Mouse (Mus musculus) brown adipose tissue, adult 24 weeks (tissue): ENCODE data around the gene Zmym4. TPM values are rescaled to one million over a fixed set of nuclear protein-coding genes. Genes with fewer than 3 reads are reported as not detected.

Source experiments
- H3K27ac ChIP-seq: fragments of 200-500 bp; replicated peaks from 2 replicates; pipeline ENCODE4 v1.5.1; 2012; ENCODE audit warnings: low read depth, mild to moderate bottlenecking, low read length
- H3K4me1 ChIP-seq: fragments of 200-500 bp; 2 replicates; pipeline ENCODE4 v1.6.1; 2012; ENCODE audit warnings: low read length, mixed read lengths; ENCODE audit not compliant: control insufficient read depth, insufficient read depth, insufficient read length
- H3K4me3 ChIP-seq: fragments of 200-500 bp; 2 replicates; pipeline ENCODE4 v1.5.1; 2012; ENCODE audit warnings: low read depth, mild to moderate bottlenecking, low read length, moderate library complexity; ENCODE audit not compliant: insufficient read depth
- polyA plus RNA-seq: library from polyadenylated mRNA; stranded (reverse); fragments of >200 nt; gene quantifications from 2 replicates; pipeline ENCODE4 v1.2.4, GENCODE M21; 2012; ENCODE audit not compliant: missing spikeins, insufficient read depth, insufficient read length

The Zmym4 gene
- polyA plus RNA-seq, 1 experiment: 9.0 TPM

DNA sequence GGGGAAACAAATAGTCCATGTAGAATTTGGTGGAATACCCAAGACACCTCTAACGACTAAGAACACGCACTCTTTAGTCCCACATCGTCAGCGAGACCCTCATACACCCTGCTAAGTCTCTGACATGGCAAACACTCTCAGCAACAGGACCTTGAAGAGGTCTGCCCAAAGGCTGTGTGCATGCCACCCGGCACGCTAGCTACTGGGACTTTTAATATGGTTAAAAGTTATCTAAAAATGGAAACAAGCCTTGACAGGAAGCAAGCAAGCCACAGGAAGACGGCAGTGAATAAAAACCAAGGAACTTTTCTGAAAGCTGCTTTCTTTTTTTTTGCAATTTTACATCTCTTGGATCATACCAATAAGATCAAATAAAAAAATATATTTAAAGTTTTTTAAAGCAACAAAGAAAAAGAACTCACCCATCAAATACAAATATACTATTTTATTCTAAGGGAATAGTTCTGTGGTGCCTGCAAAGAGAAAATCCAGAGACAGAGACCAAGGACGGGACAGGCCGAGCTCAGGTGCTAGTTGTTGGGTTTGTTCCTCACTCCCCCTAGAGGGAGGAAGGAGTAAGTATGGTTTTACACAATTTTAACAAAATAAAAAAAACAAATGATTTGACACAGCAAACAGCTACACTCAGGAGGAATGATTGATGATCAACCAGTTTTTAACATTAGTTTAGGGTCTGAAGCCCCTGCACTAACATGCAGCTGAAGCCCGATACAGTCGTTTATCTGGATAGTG lies 106.2 kb downstream of the Zmym4 start:
- H3K27ac ChIP-seq: no peak overlapping the region
- no peak overlapping the region for H3K4me3 ChIP-seq
- no peaks in the 10 kb centered on the region for H3K4me1 ChIP-seq

DNA sequence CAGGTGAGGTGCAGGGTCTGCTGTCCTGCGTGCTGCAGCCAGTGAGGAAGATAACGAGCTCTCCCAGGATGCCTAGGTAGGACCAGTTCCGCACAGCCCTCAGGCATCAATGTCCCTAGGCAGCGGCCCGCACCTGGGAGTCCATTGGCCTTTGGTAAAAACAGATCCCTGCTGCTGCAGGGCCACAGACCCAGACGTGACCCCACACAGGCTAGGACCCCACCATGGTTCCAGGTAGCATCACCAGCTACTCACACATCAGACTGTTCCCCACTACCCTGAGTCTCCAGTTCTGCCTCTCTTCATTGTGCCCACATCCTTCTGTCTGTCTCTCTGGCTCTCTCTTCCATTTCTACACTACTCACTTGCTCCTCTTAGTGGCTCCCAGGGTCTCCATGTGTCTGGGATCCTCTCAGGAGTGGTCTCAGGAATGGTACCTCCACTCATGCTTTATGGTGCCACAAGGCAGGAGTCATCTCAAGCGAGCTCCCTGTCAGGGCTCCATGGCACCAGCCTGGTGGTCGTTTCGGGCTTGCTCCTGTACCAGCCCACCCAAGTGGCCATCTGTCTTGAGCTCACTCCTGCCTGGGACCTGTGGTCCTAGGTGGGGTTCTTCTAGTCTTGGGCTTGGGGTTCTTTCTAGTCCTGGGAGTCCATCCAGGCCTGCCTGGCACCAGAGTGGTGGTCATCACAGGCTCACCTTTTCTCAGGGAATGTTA lies 107.5 kb downstream of the Zmym4 start:
- H3K27ac ChIP-seq: no peak overlapping the region
- no peak overlapping the region for H3K4me3 ChIP-seq
- no peaks in the 10 kb centered on the region for H3K4me1 ChIP-seq

DNA sequence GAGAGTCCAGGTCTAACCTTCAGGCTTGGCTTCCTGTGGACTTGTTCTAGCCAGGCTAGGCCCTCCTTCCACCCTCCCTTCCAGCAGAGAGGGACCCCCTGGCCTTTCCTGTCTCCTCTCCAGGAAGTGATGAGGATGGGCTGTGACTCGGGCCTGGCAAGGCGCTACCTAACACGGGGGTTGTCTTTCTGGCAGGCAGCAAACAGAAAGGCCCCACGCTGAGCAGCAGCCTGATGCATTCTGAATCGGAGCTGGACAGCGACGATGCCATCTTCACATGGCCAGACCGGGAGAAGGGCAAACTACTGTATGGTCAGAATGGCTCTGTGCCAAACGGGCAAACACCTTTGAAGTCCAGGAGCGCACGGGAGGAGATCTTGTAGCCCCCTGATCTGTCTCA lies 115.0 kb downstream of the Zmym4 start:
- Histone ChIP-seq H3K4me1 (no peaks in the 10 kb centered on the region; the same call in 1 of the 2 replicates), H3K4me3 (no peak overlapping the region), H3K27ac (no peak overlapping the region)

DNA sequence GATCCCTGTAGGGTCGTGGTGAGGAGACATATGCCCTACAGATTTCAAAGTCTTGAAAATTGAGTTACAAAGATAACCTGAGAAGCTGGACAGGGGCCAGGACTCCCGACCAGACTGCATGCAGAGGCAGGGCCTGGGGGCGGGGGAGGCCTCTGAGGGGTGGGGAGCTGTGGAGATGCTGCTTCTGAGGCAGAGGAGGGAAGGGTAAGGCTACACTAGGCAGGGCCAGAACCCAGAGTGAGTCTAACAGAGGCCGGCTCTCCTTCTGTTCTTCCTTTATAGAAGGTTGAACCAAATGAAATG lies 117.2 kb downstream of the Zmym4 start:
- Histone ChIP-seq H3K4me1 (no peaks in the 10 kb centered on the region; the same call in 1 of the 2 replicates), H3K27ac (no peak overlapping the region), H3K4me3 (no peak overlapping the region)

DNA sequence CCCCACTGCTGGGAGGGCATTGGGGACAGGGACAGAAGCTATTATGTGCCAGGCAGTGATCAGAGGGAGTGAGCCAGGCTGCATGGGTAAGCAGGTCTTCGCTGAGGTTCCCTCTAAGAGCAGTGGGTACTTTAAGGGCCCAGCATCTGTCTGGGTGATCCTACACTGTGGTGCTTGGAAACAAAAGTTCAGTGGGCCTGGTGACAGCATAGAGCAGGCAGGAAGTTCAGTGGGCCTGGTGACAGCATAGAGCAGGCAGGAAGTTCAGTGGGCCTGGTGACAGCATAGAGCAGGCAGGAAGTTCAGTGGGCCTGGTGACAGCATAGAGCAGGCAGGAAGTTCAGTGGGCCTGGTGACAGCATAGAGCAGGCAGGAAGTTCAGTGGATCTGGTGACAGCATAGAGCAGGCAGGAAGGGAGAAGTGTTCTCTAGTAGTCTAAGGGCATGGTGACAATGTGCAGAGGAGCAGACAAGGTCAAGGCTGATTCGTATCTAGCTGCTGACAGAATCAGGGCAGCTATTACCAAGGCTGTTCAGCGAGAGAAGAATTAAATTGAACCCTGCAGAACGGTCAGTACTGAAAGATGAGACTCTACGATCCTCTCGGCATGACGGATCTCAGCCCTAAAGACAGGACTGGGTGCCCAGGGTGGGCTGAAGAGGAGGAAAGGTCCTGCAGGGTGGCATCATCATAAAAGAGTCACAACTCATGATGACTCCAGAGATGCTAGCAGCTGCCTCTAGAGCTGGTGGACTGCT lies 117.7 kb downstream of the Zmym4 start:
- Histone ChIP-seq H3K27ac (no peak overlapping the region), H3K4me1 (no peaks in the 10 kb centered on the region; the same call in 1 of the 2 replicates), H3K4me3 (no peak overlapping the region)

DNA sequence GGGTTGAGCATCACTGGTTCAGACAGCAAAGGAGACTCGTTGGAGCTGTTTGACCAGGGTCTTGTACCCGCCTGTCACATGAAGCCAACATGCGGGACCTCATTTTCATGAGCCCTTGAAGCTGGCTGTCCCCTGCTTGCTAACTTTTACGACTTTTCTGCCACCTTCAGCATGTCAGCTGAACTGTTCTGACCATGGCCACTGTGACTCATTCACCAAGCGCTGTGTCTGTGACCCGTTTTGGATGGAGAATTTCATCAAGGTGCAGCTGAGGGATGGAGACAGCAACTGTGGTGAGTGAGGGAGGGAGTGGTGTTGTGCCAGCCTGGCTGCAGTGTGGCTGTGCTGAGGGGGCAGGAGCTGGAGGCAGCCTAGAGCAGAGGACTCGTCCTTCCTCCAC lies 121.0 kb downstream of the Zmym4 start:
- Histone ChIP-seq H3K27ac (no peak overlapping the region), H3K4me1 (no peaks in the 10 kb centered on the region; the same call in 1 of the 2 replicates), H3K4me3 (no peak overlapping the region)

DNA sequence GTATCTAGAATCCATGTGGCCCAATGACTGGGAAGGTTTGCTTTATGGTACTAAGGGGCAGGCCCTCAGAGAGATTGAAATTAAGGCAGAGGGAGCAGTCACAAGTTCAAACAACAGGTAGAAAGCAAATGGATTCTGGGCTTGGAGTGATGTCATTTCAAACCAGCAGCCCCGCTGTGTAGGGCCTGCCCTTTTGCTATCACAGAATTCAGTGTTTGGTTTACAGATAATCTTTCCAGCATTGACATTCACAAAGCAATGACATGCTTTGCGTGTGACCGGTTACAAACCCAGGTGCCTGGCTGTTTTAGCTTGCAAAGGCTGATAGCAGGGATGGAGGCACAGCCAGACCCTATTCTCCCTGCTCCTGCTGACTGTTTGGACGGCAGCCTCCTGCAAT lies 122.3 kb downstream of the Zmym4 start:
- H3K4me1 ChIP-seq: no peaks in the 10 kb centered on the region; the same call in 1 of the 2 replicates
- H3K4me3 ChIP-seq: no peak overlapping the region
- no peak overlapping the region for H3K27ac ChIP-seq

DNA sequence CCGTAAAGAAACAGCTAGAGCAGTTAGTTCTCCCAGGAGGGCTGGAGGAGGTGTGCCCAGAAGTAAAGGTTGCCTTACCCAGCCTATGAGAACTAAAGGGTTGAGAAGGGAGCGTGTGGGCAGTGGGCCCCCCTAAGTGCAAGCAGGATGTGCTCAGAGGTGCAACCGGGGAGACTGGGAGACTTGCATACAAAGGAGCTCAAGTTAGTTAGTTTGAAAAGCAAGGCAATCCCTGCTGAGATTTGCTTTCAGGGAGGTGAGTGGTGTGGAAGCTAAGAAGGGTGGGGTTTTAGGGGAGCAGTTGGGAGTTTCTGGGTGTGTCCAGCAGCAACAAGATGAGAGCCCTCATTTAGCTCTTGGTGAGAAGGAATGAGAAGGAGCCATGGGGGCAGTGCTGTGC lies 125.0 kb downstream of the Zmym4 start:
- Histone ChIP-seq H3K4me3 (no peak overlapping the region), H3K27ac (no peak overlapping the region), H3K4me1 (no peaks in the 10 kb centered on the region; the same call in 1 of the 2 replicates)

DNA sequence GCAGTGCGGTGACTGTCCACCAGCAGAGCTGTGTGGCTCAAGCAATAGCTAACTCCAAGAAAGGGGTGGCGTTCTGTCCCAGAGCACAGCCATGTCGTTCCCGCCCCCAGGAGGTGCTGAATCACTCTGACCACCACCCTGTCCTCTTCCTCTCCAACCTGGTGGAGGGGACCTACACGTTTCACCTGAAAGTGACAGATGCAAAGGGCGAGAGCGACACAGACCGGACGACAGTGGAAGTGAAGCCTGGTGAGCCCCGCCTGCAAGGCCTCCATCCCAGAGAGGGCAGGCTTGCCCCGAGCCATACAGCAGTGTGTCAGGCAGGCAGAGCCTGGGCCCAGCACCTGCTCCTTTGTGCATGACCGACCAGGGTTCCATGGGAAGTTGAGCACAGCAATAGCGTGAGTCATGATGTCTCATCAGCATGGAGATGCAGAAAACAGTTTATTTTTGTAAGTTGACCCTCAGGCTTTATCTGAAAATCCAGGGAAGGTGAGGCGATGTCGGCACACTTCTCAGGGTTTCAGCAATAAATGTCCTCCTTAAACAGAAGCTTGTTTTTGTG lies 126.9 kb downstream of the Zmym4 start:
- Histone ChIP-seq H3K4me1 (no peaks in the 10 kb centered on the region), H3K27ac (no peak overlapping the region), H3K4me3 (no peak overlapping the region)

DNA sequence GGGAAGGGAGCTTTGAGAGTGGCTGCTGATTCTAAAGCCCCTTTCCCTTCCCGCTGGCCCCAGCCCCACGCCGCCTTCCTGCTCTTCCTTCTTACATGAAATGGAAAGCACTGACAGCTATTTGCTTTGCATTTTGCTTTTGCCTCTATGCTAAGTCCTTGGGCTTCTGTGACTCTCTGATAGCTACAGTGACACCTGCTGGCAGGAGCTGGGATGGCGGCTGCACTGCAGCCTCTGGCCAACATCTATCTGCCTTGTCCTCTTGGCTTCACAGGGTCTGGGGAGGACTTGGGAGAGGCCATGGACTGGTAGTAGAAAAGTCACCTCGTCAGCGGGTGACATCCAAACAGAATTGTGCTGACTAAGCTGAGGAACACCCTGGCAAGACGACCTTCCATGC lies 128.1 kb downstream of the Zmym4 start:
- H3K27ac ChIP-seq: no peak overlapping the region
- no peak overlapping the region for H3K4me3 ChIP-seq
- no peaks in the 10 kb centered on the region for H3K4me1 ChIP-seq

DNA sequence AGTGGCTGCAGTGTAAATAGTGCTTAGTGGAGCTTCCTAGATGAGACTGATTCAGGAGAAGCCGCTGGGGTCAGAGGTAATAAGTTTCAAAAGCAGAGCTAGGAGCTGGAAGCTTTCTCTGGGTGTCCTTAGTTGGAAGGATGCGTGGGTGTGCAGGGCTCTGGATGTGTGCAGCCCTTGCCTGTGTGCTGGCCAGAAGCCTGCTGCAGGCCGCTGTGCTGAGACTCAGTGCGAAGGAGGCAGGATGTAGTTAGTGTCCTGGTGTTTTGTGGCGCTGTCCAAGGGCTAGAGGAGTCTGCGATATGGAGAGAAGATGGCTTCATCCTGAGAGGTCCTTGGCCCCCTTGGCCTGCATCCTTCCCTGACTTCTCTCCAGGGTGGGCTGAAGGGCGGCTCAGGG lies 129.1 kb downstream of the Zmym4 start:
- Histone ChIP-seq H3K27ac (no peak overlapping the region), H3K4me1 (no peaks in the 10 kb centered on the region), H3K4me3 (no peak overlapping the region)

DNA sequence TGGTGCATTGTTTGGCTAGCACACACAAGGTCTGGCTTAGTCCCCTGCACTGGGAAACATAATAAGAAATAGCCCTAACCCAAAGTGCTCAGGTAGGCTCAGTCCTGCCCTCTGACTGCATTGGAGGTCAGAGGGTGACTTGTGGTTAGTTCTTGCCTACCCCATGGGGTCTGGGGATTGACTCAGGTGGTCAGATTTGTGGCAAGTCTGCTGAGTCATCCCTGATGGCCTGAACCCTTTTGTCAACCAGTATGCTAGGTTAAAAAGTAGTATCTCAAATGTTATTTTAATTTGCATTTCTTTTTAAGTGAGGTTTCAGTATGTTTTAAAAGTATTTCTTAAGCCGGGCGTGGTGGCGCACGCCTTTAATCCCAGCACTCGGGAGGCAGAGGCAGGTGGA lies 136.8 kb downstream of the Zmym4 start:
- Histone ChIP-seq H3K27ac (no peak overlapping the region), H3K4me1 (no peaks in the 10 kb centered on the region), H3K4me3 (no peak overlapping the region)

DNA sequence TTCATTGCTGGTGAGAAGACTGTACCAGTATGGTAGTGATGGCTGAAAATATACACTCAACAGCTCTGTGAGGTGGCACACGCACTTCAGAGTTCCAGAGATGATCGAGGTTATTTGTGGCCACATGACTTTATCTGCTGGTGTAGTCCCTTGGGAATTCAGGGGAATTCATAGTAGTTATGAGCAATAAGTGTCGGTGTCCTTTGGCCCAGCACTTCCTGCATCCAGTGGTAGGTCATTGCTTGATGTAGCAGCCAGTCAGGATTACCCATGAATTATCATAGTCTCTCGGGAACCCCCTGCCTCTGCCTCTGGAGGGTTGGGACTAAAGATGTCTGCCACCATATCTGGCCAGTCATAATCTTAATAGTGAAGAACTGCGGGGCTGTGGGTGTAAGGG lies 144.0 kb downstream of the Zmym4 start:
- H3K27ac ChIP-seq: peak overlapping the region; percentile 68
- peaks cover 14% of the 10 kb centered on the region for H3K4me1 ChIP-seq

DNA sequence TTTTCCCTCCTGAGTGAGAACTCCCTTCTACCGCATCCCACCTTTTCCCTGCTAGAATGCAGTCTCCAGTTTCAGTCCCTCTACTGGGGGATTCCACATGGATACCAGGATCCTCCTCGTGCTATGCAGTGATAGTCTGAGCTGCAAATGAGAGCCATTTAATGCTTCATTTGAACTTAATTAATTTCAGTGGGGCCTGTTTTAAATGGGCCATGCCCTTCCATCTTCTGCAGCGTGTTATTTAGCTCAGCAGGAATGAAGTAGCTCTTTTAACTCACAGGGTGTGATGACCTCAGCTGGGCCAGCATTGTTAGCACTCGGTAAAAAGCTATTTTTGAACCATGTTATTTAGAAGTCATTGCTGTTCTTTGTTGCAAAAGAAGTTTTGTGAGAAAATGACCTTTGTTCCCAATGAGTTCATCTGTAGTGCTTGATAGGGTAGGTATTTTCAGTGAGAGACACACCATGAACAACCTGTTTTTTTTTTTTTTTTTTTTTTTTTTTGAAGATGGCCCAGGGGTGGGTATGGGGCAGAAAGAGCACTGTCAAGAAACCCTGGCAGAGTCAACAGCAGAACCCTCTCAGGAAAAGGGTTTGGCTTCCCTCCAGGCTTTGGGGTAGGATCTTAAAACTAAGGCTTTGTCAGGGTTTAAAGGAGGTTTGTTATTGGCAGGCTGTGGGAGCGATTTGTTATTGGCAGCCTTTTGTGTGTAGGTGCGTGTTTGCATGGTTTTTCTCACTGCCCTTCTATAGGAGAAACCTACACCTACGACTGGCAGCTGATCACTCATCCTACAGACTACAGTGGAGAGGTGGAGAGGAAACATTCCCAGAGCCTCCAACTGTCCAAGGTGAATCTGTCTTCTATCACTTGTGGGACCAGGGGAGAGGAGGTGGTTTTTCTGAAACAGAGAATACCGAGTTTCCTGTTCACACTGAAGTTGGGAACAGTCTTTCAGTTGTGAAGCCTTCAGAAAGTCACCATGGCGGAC lies 144.7 kb downstream of the Zmym4 start:
- peak overlapping the region; percentile 68 for H3K27ac ChIP-seq

More for the DNA sequence above, 144.0 kb downstream of the Zmym4 start:
- H3K4me3 ChIP-seq: no peak overlapping the region

More for the DNA sequence above, 144.7 kb downstream of the Zmym4 start:
- H3K4me1 ChIP-seq: peaks cover 14% of the 10 kb centered on the region
- no peak overlapping the region for H3K4me3 ChIP-seq
